Mouse (Mus musculus) lung, postnatal 25 days (tissue): ENCODE data around the gene Itpr2.

Experiments
- DNase-seq: peaks from one replicate; pipeline ENCODE4 v3.0.0; 2022; ENCODE audit warnings: low spot score

Itpr2 gene

DNA sequence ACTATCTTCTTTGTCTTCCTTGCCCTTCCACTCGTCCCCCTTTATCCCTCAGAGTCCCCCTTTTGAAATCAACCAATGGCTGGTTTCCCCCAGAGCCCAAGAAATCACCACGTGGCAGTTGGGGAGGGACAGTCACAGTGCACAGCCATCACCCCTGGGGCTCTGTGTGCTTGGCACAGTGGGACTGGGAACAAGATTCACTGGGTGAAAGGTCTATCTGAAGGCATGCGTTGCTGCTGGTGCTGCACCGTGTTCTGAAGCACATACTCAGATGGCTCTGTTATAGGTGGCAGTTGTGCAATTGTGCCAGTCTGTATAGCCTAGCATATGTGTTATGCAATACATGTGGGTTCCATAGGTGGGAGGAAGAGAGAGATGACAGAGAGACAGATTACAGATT is 154.5 kb downstream of the Itpr2 start:
- DNase-seq = no peak

DNA sequence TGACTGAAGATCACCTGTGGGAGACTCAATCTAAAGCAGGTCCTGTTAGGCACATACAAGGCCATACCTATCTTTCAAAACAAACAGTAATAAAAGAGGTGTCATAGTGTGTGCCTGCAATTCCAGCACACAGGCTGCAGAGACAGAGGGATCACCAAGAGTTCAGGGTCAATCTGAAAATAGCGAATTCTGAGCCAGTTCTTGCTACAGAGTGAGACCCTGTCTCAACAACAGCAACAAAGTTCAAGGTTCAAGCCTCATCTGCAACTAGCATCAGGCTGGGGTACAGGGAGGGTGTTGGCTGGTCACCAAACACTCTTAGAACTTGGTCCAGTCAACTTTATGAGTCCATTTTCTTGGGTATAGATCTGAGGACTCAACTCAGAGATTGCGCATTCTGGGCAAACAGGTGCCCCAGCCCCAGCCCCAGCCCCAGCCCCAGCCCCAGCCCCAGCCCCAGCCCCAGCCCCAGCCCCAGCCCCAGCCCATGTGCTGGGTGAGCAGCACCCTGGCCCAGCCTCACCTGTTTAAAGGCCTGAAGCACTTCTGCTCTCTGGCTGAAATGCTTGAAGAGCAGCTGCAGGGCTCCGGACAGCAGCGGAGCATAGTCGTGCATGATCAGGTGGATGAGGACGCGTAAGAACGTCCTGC is 155.4 kb downstream of the Itpr2 start:
- DNase-seq = no peak

DNA sequence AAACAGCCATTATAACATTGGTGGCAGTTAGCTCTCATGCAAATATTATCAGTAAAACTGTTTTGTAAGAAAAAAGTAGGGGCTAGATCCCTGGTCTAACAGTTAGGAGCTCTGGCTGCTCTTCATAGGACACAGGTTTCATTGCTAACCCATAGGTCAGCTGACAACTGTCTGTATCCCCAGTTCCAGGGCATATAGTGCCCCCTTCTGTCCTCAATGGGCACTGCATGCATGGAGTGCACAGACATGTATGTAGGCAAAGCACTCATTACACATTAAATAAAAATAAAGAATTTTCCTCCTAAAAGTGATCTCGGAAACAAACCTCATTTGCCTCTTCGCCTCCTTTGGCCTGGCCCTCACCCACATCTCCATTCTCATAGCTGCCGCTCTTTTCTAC is 157.3 kb downstream of the Itpr2 start:
- DNase-seq = no peak

DNA sequence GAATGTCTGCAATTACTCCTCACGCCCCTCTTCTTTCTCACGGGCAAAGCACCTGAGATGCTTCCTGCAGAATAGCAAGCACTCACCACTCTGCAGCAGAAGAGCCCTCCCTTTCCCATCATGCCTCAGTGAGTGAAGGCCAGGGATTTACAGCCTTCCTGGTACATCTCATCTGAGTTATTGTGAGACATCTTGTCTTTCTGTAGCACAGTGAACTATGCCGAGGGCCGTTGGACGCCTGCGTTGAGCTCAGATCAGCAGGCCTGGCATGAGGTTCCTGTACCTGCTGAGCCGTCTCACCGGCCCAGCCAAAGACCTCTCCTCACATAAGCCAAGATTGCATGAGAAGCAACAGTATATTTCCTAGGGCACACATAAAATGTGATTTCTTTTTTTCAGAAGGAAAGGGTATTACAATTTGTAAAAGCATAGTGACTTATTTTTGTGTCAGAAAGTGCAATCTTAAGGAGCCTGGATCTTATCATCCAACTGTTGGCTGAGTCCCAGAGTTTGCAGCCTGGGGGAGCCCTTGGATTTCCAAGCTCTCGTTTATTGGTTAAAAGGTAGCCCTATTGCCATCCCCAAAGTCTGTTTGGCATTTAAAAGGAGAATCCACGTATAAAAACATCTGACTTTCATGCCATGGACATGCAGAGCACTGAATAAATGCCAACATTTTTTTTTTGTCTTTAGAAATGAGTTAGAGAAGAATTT is 158.2 kb downstream of the Itpr2 start:
- no peak for DNase-seq

DNA sequence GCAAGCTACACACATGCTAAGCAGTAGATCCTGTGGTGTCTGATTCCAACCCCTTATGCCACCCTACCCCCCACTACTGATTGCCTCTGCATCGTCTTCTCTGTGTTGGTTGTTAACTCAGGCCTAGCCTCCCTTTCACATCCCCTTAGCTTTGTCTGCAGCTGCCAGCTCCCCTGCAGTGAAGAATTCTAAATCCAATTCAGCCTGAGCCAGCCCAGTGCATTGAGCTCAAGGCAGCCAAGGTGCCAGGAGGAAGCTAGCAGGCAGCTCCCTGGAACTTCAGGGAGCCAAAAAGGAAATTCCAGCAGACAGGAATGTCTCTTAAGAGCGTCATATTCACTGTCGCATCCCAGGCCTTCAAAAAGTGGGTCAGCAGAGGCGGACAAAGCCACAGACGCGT is 159.0 kb downstream of the Itpr2 start:
- DNase-seq = no peak

DNA sequence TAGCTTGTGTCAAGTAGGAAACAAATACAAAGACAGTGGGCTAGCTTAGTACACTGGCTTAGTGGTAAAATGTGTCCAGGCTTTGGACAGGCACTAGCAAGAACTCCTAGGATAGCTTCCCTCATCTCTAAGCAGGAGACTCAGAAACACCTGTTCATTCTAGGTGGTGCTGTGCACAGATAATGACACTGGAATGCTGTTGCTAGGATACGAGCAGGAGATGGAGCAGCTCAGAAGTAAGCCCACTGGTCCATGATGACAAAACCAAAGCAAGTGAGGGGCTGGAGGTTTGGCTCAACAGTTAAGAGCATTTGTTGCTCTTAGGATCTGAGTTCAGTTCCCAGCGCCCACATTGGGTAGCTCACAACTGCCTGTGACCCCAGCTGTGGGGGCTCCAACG is 160.1 kb downstream of the Itpr2 start:
- DNase-seq = no peak

DNA sequence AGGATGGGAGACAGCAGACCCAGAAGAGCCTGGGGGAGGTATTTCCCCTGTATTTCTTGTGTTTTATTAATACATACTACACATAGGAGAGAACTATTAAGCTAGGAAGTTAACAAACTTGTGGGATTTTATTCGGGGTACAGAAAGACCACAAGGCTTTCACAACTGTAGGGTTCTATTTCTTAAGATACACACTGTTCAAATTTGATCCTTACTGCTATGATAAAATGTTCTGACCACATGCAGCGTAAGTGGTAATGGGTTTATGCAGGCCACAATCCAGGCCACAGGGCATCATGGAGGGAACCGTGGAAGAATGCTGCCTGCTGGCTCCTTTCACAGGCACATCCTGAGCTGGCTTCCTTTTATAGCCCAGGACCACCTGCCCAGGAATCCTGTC is 160.6 kb downstream of the Itpr2 start:
- no peak for DNase-seq

DNA sequence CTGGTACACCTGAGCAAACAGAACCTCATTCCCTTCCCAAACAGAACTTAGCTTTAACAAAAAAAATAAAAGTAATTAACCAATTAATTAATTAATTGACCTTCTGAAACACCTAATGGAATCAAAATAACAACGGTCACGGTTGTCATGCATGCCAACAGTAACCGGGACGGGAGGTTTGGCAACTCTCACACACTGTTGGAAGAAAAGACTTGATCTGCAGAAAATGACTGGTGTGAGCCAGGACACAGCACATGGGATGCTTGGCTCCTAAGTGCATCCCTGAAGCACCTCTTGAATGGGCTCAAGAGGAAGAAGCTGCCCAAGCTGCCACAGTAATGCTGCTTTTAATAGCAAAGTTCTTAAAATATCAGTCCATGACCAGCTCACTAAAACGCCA is 161.1 kb downstream of the Itpr2 start:
- no peak for DNase-seq

DNA sequence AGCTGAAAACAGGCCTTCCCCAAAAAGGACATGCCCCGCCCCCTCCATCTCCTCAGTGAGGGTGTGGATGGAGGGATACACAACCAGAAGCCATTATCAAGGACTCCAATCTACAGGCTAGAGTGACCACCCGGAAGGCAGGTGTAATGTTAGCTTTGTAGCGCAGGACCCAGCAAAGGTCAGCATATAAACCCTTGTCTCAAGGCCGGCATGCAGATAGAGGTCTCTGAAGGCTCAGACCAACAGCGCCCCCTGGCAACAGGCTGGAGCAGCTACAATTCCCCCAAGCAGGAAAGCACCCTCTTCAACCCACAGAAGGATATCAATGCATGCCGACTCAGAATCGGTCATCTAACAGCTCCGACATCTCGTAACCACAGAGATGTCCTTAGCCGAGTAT is 162.2 kb downstream of the Itpr2 start:
- peak; percentile 32 for DNase-seq

DNA sequence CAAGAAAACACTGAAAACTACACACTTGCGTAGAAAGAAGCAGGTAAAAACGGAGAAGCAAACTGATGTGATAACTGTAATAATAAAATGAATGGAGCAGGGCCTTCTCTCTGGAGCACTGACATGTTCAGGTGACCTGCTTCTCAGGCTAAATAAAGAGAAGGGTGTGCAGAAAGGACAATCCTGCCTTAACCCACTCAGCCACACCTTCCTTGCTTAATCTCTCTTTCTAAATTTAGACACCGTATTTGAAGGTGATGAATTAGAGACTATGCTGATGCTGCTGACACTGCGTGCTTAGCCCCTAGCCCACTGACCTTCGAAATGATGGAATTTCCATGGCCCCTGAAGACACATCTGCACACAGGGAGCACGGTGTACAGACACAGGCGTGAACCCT is 164.8 kb downstream of the Itpr2 start:
- no peak for DNase-seq

DNA sequence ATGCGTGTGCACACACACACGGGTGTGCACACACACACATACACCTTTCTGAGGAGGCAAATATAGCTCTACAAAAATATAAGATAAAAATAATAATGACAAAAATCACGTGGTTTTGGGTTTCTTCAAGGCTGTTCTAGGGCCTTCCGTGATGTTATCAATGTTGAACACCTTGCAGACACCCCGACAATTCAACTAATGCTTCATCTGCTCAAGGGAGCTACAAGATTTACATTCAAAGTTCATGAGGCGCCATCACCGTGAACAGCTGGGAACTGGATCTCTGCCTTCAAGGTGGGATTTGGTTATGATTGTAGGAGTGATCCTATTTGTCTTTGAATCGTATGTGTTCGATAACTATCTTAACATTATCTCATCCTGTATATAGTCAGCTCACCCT is 166.8 kb downstream of the Itpr2 start:
- no peak for DNase-seq

DNA sequence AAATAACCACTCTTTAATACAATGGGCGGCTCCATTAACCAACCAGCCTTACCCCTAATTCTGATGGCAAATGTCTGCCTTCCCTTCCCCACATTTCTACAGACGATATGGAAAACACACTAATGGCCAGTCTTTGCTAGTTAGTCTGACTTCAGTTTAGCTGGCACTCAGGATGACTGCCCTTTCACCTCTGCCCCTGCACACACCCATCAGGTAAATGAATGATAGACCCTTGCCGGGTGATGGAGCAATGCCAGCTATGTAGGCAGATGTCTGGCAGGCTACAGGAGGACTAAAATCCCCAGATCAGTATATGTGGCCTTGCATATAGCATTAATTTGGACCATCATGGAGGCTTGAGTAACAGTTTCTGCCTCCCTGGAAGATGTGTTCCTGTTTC is 168.5 kb downstream of the Itpr2 start:
- DNase-seq = no peak

DNA sequence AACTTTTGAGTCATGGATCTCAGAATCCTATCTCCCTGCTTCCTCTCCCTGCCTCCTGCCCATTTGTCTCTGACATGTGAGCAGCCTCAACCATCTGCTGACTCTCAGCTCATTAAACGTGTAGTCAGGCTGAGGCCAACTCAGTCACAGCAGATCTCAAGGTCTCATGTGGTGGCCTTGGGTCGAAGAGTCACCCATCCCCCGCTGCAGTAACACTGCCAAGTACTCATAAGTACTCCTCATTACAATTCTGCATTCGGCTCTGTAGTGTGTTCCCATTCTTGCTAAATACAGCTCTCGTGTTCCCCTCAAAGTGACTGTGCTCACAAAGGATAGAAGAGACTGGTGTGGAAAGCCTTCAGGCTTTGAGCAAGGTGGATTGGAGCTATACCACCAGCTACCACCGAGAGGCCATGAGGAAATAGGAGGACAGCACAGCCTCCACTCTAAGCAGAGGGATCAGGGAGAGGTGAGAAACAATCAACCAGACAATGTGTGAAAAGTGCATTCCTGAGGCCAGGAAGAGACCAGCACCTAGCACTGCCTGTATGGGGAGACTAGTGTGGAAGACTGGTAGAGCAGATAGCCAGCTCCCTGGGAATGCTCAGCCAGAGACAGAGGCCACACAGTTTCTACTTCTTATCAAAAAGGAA is 170.9 kb downstream of the Itpr2 start:
- peak; percentile 8 for DNase-seq

DNA sequence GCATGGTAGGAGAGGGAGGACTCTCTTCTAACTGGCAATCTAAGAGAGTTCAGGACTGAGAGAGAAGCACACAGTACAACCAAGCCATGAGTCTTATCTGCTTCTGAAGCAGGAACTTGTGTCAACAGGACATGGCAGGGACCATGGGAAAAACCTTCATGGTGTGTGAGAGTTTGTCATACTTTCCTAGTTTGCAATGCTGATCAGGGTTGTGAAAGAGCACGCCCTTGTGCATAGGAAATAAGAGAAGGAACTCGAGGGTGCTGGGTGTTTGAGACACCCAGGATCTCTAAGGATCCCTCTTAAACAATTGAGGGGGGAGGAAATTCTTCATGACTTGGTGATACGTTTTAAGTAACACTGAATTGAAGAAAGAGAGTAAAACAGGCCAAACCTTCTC is 172.9 kb downstream of the Itpr2 start:
- DNase-seq = no peak

DNA sequence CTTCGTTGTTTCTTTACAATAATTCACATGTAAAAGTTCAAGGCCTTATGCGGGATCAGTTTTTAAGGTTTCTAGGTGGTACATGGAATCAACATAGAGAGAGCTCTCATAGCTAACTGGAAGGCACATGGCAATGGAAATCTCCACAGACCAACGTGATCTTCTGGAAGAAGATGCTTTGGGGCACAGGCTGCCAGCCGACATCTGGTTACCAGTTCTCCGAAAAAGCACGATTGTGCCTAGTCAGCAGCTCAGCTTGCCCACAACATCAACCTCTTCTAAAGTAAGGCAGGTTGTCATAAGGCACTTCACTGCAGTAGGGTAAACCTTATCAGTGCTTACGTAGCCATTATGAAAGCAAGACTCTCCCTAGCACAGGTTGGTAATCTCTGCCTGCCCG is 175.4 kb downstream of the Itpr2 start:
- no peak for DNase-seq

DNA sequence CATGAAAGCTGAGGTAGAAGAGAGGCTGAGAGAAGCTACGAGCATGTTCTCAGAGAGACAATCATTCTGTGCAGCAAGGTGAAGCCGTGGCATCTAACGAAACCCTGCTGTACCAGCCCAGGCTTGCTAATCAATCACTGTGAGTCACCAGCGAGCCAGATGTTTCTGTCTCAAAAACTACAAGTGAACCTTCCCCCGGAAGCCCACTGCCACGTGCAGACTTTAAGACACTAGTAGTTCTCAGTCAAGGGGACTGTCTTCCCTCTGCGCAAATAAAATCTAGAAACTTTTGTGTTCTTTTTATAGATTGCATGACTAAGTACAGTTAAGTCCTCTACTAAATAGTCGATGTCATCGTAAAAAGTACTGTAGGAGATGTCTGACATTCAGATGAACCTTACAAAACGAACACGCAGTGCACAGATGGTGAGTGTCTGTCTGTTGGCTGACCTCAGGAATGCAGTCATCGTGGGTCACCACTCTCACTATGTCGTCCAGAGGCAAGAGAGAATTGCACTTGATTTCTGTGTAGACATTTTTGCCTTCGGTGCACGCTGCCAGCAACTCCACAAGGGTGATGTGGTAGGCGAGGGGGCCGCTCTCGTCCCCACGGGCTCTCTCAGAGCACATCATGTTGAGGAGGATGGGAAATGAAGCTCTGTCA is 177.3 kb downstream of the Itpr2 start:
- DNase-seq = no peak

DNA sequence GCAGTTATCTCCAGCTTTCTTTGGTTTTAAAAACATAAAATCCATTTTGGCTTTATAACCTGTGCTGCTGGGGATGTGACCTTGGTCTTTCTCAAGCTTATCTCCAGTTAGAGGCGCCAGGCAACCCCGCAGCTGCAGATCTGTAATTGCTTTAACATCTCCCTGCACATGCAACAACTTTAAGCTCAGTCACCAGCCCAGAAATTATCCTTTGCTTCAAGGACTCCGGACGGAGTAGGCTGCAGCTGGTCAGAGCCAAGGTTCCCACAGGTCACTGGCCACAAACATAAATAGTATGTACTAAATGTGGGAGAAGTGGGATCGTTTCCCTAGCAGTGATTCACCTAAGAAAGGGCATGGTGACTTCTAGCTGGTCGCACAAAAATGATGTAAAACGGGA is 179.5 kb downstream of the Itpr2 start:
- no peak for DNase-seq

DNA sequence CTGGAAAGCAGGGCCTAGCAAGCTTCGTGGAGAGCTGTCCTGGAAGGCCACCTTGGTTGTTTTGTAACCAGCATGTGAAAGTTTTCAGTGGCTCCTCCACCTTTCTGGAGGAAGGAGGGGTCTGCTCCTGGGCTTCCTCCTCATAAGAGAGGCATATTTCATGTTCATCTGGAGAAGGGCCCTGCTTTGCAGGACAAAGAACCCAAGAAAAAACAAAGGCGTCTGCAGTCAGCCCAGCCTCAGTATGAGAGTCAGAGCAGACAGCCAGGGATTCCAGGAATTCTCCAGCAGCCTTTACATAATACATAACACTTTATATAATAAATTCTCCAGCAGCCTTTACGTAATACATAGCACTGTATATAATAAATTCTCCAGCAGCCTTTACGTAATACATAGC is 180.1 kb downstream of the Itpr2 start:
- DNase-seq = peak; percentile 10

DNA sequence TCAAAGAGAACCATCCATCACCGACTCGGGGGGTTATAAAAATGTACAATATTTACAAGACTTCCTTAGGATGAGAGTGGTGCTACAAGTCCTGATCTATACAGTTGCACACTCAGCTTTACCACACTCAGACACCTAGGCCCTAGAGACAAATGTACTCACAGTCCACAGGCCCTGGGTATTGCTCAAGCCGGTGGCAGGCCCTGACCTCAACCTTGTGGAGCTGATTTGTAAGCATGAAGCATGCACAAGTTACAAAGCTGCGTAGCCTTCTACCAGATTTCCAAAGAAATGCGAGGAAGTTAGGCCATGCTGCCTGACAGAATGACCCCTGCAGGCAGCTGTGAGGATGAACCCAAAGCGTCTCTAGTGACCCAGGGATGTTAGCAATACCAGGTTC is 185.6 kb downstream of the Itpr2 start:
- DNase-seq = no peak

DNA sequence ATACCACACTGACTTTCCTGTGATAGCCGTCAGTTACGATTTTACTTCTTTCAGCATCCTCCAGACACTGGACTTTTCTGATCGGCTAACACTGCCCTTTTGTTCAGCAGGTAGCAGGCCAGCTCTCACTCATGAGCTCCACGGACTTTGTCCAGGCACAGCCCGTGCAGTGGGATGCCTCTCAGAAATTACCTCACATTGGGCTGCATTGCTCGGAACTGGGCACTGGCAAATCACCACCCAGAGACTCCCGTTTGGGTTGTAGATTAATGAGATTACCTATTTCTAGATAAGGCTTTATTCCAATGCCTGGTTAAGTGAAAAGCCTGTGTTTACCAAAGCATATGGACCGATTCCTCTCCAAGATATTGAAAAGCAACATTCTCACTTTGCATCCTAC is 186.9 kb downstream of the Itpr2 start:
- no peak for DNase-seq

DNA sequence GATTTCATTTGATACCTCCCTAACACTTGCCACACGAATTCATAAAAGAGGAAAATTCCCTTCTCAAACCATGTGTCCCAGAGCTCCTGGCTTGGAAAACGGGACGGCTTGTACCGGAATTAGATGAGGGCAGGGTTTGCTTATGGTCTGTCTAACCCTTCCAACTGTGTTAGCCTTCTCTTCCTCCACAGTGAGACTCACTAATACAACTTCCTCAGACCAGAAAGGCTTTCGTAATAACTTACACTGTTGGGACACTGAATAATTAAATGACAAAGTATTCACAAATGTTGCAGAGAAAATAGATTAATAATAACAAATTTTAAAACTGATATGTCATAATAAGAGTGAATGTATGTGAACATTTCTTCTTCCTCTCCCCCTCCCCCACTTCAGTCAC is 187.7 kb downstream of the Itpr2 start:
- DNase-seq = no peak

DNA sequence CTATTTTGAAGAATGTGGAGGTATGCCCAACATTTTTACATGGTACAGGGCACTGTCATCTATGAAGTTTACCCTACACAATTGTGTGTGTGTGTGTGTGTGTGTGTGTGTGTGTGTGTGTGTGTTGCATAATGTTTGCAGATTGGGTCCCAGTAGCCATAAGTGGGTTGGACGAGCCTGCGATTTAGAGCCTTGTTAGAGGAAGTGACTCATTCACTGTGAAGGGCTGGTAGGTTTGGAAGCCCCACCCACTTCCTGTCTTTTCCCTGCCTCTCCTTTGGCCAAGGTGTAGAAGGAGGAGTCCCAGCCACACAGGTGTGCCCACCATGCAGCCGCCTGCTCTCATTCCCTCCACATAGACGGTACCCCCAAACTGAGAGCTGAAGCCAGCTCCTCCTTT is 188.6 kb downstream of the Itpr2 start:
- no peak for DNase-seq

DNA sequence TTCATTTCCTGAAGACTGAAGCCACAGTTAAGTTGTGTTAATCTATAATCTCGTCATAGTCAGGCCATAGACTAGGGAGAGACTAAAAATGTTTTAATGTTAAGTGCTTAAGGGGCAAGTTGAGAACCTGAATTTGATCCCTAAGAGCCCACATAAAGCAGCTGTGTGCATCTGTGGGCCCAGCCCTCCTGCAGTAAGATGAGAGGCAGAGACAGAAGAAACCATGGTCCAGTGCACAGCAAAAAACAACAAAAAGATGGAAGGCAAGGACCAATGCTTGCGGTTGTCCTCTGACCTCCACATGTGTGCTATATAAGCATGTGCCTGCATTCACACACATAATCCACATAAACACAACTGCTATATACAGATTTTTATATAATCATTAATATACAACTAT is 191.8 kb downstream of the Itpr2 start:
- DNase-seq = no peak
